Mouse (Mus musculus): ENCODE data around the gene Drp2. TPM values are rescaled to one million over a fixed set of nuclear protein-coding genes. Genes with fewer than 3 reads are reported as not detected.

The Drp2 gene
- polyA plus RNA-seq, 1 experiment from 2014 or later: 1.7 TPM

GRCm38 (mm10) chrX:134424263-134424662, 19.9 kb downstream of the Drp2 start:
- Histone ChIP-seq H3K27me3 (ENCODE audit: poor library complexity, severe bottlenecking) (peaks cover 24% of the 10 kb centered on the region), H3K27ac (no peak overlapping the region), H3K9me3 (no peaks in the 10 kb centered on the region), H3K4me1 (no peaks in the 10 kb centered on the region), H3K36me3 (replicated peaks) (no peaks in the 10 kb centered on the region), H3K4me3 (no peak overlapping the region)
- DNase-seq (ENCODE audit: extremely low spot score, low spot score): no peak
- whole genome bisulfite sequencing: 92% methylated on average over 5 of the region's 5 CpGs

GRCm38 (mm10) chrX:134425798-134426197, 21.4 kb downstream of the Drp2 start:
- H3K27me3 ChIP-seq (ENCODE audit: poor library complexity, severe bottlenecking): peaks cover 32% of the 10 kb centered on the region
- DNase-seq (ENCODE audit: extremely low spot score, low spot score): no peak
- H3K4me3 ChIP-seq: no peak overlapping the region
- H3K36me3 ChIP-seq (replicated peaks): no peaks in the 10 kb centered on the region
- no peak overlapping the region for H3K27ac ChIP-seq
- 86% methylated on average over 10 of the region's 10 CpGs for WGBS
- no peaks in the 10 kb centered on the region for H3K9me3 ChIP-seq
- no peaks in the 10 kb centered on the region for H3K4me1 ChIP-seq

- DNase-seq (ENCODE audit: extremely low spot score, low spot score): no peak
- no peaks in the 10 kb centered on the region for H3K36me3 ChIP-seq (replicated peaks)
- no peak overlapping the region for H3K27ac ChIP-seq
- H3K9me3 ChIP-seq: no peaks in the 10 kb centered on the region
- H3K27me3 ChIP-seq (ENCODE audit: poor library complexity, severe bottlenecking): peaks cover 37% of the 10 kb centered on the region
- H3K4me1 ChIP-seq: no peaks in the 10 kb centered on the region
- no peak overlapping the region for H3K4me3 ChIP-seq
- WGBS: 62% methylated on average over 6 of the region's 6 CpGs
Observed at GRCm38 (mm10) chrX:134426819-134427218, 22.5 kb downstream of the Drp2 start.

- Histone ChIP-seq H3K27ac (no peak overlapping the region), H3K27me3 (ENCODE audit: poor library complexity, severe bottlenecking) (peaks cover 37% of the 10 kb centered on the region), H3K36me3 (replicated peaks) (no peaks in the 10 kb centered on the region), H3K9me3 (no peaks in the 10 kb centered on the region), H3K4me3 (no peak overlapping the region), H3K4me1 (no peaks in the 10 kb centered on the region)
- 65% methylated on average over 3 of the region's 3 CpGs for WGBS
- no peak for DNase-seq (ENCODE audit: extremely low spot score, low spot score)
Observed at GRCm38 (mm10) chrX:134427307-134427706, 23.0 kb downstream of the Drp2 start.

- H3K9me3 ChIP-seq: peaks cover 20% of the 10 kb centered on the region
- no peak for DNase-seq (ENCODE audit: extremely low spot score, low spot score)
Observed at GRCm38 (mm10) chrX:134474988-134475710, 70.8 kb downstream of the Drp2 start.

GRCm38 (mm10) chrX:134476290-134476689, 71.9 kb downstream of the Drp2 start, which contains the start of gene Taf7l:
Taf7l (minus strand) TSS chrX:134476490.
- H3K4me3 ChIP-seq: no peak within 1 kb of the TSS
- H3K27me3 ChIP-seq (ENCODE audit: poor library complexity, severe bottlenecking): peaks cover 6% of the 10 kb centered on the region; the same call in 1 of the 2 replicates
- DNase-seq (ENCODE audit: extremely low spot score, low spot score): no peak
- WGBS: 88% methylated on average over 25 of the region's 25 CpGs
- no peak within 1 kb of the TSS for H3K27ac ChIP-seq
- H3K9me3 ChIP-seq: peaks cover 20% of the 10 kb centered on the region
- H3K36me3 ChIP-seq (replicated peaks): no peaks in the 10 kb centered on the region
- H3K4me1 ChIP-seq: no peaks in the 10 kb centered on the region

More at GRCm38 (mm10) chrX:134474988-134475710, 70.8 kb downstream of the Drp2 start:
- Histone ChIP-seq H3K36me3 (replicated peaks) (no peaks in the 10 kb centered on the region), H3K27ac (no peak overlapping the region), H3K27me3 (ENCODE audit: poor library complexity, severe bottlenecking) (peaks cover 8% of the 10 kb centered on the region; the same call in 1 of the 2 replicates), H3K4me1 (no peaks in the 10 kb centered on the region), H3K4me3 (no peak overlapping the region)
- WGBS: 72% methylated on average over 55 of the region's 67 CpGs

GRCm38 (mm10) chrX:134481720-134482119, 77.4 kb downstream of the Drp2 start:
- no peak for DNase-seq (ENCODE audit: extremely low spot score, low spot score)
- no peaks in the 10 kb centered on the region for H3K9me3 ChIP-seq
- H3K27me3 ChIP-seq (ENCODE audit: poor library complexity, severe bottlenecking): no peaks in the 10 kb centered on the region; the same call in 1 of the 2 replicates
- no peak overlapping the region for H3K4me3 ChIP-seq
- no peaks in the 10 kb centered on the region for H3K36me3 ChIP-seq (replicated peaks)
- H3K4me1 ChIP-seq: no peaks in the 10 kb centered on the region
- no peak overlapping the region for H3K27ac ChIP-seq
- WGBS: 71% methylated on average over 3 of the region's 3 CpGs

- Histone ChIP-seq H3K27ac (no peak overlapping the region), H3K4me3 (no peak overlapping the region), H3K4me1 (no peaks in the 10 kb centered on the region), H3K9me3 (no peaks in the 10 kb centered on the region), H3K27me3 (ENCODE audit: poor library complexity, severe bottlenecking) (peaks cover 15% of the 10 kb centered on the region), H3K36me3 (replicated peaks) (no peaks in the 10 kb centered on the region)
- 86% methylated on average over 8 of the region's 8 CpGs for WGBS
- no peak for DNase-seq (ENCODE audit: extremely low spot score, low spot score)
Observed at GRCm38 (mm10) chrX:134500651-134501050, 96.3 kb downstream of the Drp2 start.

Other genes with a start within 250 kb of the Drp2 start
- gene Xkrx, start 242.5 kb upstream of the Drp2 start, polyA plus RNA-seq (2016; fragmentation: Nextera tagmentation; extraction: Ambion mirVana): 0.11 TPM in 1 of 2 replicates, not detected in the other
- gene Arl13a, start 217.1 kb upstream of the Drp2 start, polyA plus RNA-seq (2016; fragmentation: Nextera tagmentation; extraction: Ambion mirVana): not detected in 2 replicates
- 0.10 TPM in 1 of 2 replicates, not detected in the other for gene Nox1, start 182.6 kb upstream of the Drp2 start, polyA plus RNA-seq (2016; fragmentation: Nextera tagmentation; extraction: Ambion mirVana)
- 9.2 and 9.6 TPM in 2 replicates for gene Trmt2b, start 127.6 kb upstream of the Drp2 start, polyA plus RNA-seq (2016; fragmentation: Nextera tagmentation; extraction: Ambion mirVana)
- gene Tmem35a, start 109.3 kb upstream of the Drp2 start, polyA plus RNA-seq (2016; fragmentation: Nextera tagmentation; extraction: Ambion mirVana): 6.1 and 8.5 TPM in 2 replicates
- gene Cenpi, start 96.5 kb upstream of the Drp2 start, polyA plus RNA-seq (2016; fragmentation: Nextera tagmentation; extraction: Ambion mirVana): 33.4 and 40.4 TPM in 2 replicates
- gene Taf7l, start 71.9 kb downstream of the Drp2 start, polyA plus RNA-seq (2016; fragmentation: Nextera tagmentation; extraction: Ambion mirVana): 0.07 TPM in 1 of 2 replicates, not detected in the other
- gene Timm8a1, start 137.3 kb downstream of the Drp2 start, polyA plus RNA-seq (2016; fragmentation: Nextera tagmentation; extraction: Ambion mirVana): 114 and 116 TPM in 2 replicates
- gene Btk, start 179.0 kb downstream of the Drp2 start, polyA plus RNA-seq (2016; fragmentation: Nextera tagmentation; extraction: Ambion mirVana): 0.81 and 1.2 TPM in 2 replicates
- gene Rpl36a, start 181.1 kb downstream of the Drp2 start, polyA plus RNA-seq (2016; fragmentation: Nextera tagmentation; extraction: Ambion mirVana): 338 and 356 TPM in 2 replicates
- 7.9 and 11.1 TPM in 2 replicates for gene Gla, start 196.6 kb downstream of the Drp2 start, polyA plus RNA-seq (2016; fragmentation: Nextera tagmentation; extraction: Ambion mirVana)
- 232 and 239 TPM in 2 replicates for gene Hnrnph2, start 196.6 kb downstream of the Drp2 start, polyA plus RNA-seq (2016; fragmentation: Nextera tagmentation; extraction: Ambion mirVana)